In the genomic region with DNA sequence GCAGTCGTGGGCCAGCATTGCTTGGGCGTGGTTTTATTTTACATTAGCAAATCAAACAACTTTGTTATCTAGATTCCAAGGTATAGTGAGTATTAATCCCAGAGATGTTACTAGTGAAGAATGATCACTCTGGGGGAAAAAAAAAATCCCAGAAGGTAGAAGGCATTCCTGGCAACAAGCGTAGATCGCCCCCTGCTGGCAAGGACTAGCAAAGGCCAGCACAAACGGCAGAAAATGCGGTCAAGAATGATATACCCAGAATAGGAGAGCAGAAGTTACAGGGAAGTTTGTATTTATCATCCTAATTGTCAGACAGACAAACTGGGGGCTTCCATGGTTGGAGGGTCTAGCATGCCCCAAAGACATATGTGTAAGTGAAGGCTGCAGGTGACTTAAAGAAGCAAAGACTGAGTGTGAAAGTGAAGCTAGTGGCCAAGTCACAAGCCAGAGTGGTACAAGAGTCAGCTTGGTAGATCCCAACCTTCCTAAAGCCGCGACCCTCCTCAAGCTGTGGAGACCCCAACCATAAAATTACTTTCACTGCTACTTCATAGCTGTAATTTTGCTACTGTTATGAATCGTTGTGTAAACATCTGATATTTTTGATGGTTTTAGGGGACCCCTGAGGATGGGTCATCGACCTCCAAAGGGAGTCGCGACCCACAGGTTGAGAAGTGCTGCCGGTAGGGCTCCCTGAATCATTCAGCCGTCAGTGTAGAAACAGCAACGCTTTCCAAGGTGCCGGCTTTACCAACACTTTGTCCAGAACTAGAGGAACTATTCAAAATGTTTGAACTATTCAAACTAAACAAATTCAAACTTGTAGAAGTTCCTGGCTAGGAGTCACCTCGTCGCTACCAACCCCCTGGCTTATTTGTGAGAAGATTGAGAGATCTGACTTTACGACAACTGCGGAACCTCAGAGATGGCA, we compare ENCODE assay signal across 8 mouse cellular contexts. TPM values are rescaled to one million over a fixed set of nuclear protein-coding genes. Genes with fewer than 3 reads are reported as not detected.
DNase-seq lines count a peak whose midpoint lies in the region; ATAC-seq and TF ChIP-seq lines count a peak whose summit lies in the region.

No protein-coding gene starts in this region.

- peak; percentile 53 to 66 for DNase-seq in heart, postnatal 14 days
- no peak for DNase-seq in heart, adult 9 months (ENCODE audit: low spot score in 2 of 2)
- peak; percentile 69 to 72 for DNase-seq in B cell, adult 2 months
- no peak for DNase-seq in Patski (ENCODE audit: low read depth, low spot score)
- DNase-seq in lung, embryonic 14.5 days: peak; percentile 71
- DNase-seq in testis, postnatal 14 days (ENCODE audit: low spot score): peak; percentile 39
- DNase-seq in yolk sac, embryonic 10.5 days (ENCODE audit: low spot score): no peak

- H3K4me1 ChIP-seq in forebrain, embryonic 16.5 days (replicated peaks; ENCODE audit: control insufficient read depth, insufficient read depth, low read length): peaks cover 4% of the 10 kb centered on the region; the same call in 1 of the 2 replicates
- H3K4me1 ChIP-seq in lung, embryonic 14.5 days (ENCODE audit: insufficient read depth): no peaks in the 10 kb centered on the region

- no peak overlapping the region for H3K9ac ChIP-seq in forebrain, embryonic 16.5 days (replicated peaks; ENCODE audit: low read depth, low read length)
- no peak overlapping the region for H3K9ac ChIP-seq in lung, embryonic 14.5 days

- 59% methylated on average over 20 of the region's 20 CpGs for WGBS in forebrain, embryonic 16.5 days
- WGBS in lung, embryonic 14.5 days: 63% methylated on average over 20 of the region's 20 CpGs

- ATAC-seq in Patski: no peak
- no peak for ATAC-seq in forebrain, embryonic 16.5 days
- ATAC-seq in lung, embryonic 14.5 days (ENCODE audit: insufficient read depth): no peak

- H3K36me3 ChIP-seq in forebrain, embryonic 16.5 days (ENCODE audit: control insufficient read depth, insufficient read depth): no peaks in the 10 kb centered on the region
- H3K36me3 ChIP-seq in lung, embryonic 14.5 days (ENCODE audit: insufficient read depth): no peaks in the 10 kb centered on the region

- intact Hi-C loops in heart, postnatal 14 days (cut with DNase I): loop anchor here (5.0 kb wide), 1 partner anchor 40 kb away; no protein-coding TSS in a partner anchor

- no peak overlapping the region for H3K27ac ChIP-seq in forebrain, embryonic 16.5 days (ENCODE audit: low read length)
- H3K27ac ChIP-seq in lung, embryonic 14.5 days (ENCODE audit: low read depth): no peak overlapping the region

- H3K9me3 ChIP-seq in forebrain, embryonic 16.5 days (ENCODE audit: control insufficient read depth, low read length): no peaks in the 10 kb centered on the region
- H3K9me3 ChIP-seq in lung, embryonic 14.5 days (ENCODE audit: low read depth, low read length): no peaks in the 10 kb centered on the region

- H3K27me3 ChIP-seq in Patski: peaks cover 16% of the 10 kb centered on the region
- H3K27me3 ChIP-seq in forebrain, embryonic 16.5 days (replicated peaks; ENCODE audit: control insufficient read depth, insufficient read depth, low read length): no peaks in the 10 kb centered on the region
- H3K27me3 ChIP-seq in lung, embryonic 14.5 days (ENCODE audit: insufficient read depth, low read length): no peaks in the 10 kb centered on the region

- CTCF ChIA-PET in Patski (lab: Charles Lee): interaction anchor here (1.4 kb wide), 1 partner anchor 31 kb away, joined by 4 read pairs; no protein-coding TSS in a partner anchor

- in situ Hi-C loops in Patski (cut with MboI; ENCODE audit: low pct_unique_long_range_greater_than_20kb): no loop called here

- TF ChIP-seq CTCF in Patski (IDR thresholded peaks at IDR 0.05): peak; percentile 75
- TF ChIP-seq CTCF in lung, embryonic 14.5 days (IDR thresholded peaks at IDR 0.05; ENCODE audit: low read depth): peak; percentile 77

- H3K4me2 ChIP-seq in forebrain, embryonic 16.5 days (ENCODE audit: low read length): peak overlapping the region; percentile 32
- H3K4me2 ChIP-seq in lung, embryonic 14.5 days: no peak overlapping the region

- POLR2A ChIA-PET in Patski (lab: Charles Lee): interaction anchor here (0.6 kb wide), 1 partner anchor 13 kb away, joined by 3 read pairs; no protein-coding TSS in a partner anchor

- H3K4me3 ChIP-seq in forebrain, embryonic 16.5 days (replicated peaks; ENCODE audit: low read length): no peak overlapping the region
- H3K4me3 ChIP-seq in lung, embryonic 14.5 days (ENCODE audit: low read depth, low read length): no peak overlapping the region

RNA-seq across cellular contexts. Expression of a gene that starts 22.9 kb away (rescaled TPM):
- 10 to 100 TPM; 43.6 to 43.8 TPM for total RNA-seq in heart, postnatal 14 days (2021)
- 75.0 TPM for polyA plus RNA-seq in Patski (2021)
- polyA plus RNA-seq in forebrain, embryonic 16.5 days (2015; fragmentation: Nextera tagmentation; extraction: Ambion mirVana): 203 and 225 TPM in 2 replicates
- 186 and 201 TPM in 2 replicates for polyA plus RNA-seq in lung, embryonic 14.5 days (2014; fragmentation: Nextera tagmentation; extraction: Ambion mirVana)

Comparison
In these comparisons a context has a peak if more than half of its experiments do, and no peak if none do; other contexts are left out.
1. DNase-seq: peak in heart, postnatal 14 days (2 of 2), B cell, adult 2 months (2 of 2), lung, embryonic 14.5 days (single experiment) and testis, postnatal 14 days (single experiment); none in heart, adult 9 months (0 of 2), Patski (single experiment) and yolk sac, embryonic 10.5 days (single experiment).